Mouse (Mus musculus): ENCODE measurements at regions not wholly inside any gene's neighbourhood (a gene's known extent, or its start where the extent isn't known, plus 50 kb on each side); places are given as distances from the start of the nearest gene placed in this dataset.

- Histone ChIP-seq H3K9ac (no peak overlapping the region), H3K4me3 (no peak overlapping the region), H3K36me3 (no peaks in the 10 kb centered on the region), H3K9me3 (no peaks in the 10 kb centered on the region), H3K27me3 (no peaks in the 10 kb centered on the region), H3K4me2 (no peak overlapping the region), H3K4me1 (replicated peaks) (no peaks in the 10 kb centered on the region), H3K27ac (replicated peaks) (no peak overlapping the region)
- WGBS, result 92% methylated on average over 6 of the region's 6 CpGs
- ATAC-seq (ENCODE audit: low read depth), result no peak
Observed at GRCm38 (mm10) chr4:55166266-55166665, 183.6 kb upstream of the Rad23b start.

DNA sequence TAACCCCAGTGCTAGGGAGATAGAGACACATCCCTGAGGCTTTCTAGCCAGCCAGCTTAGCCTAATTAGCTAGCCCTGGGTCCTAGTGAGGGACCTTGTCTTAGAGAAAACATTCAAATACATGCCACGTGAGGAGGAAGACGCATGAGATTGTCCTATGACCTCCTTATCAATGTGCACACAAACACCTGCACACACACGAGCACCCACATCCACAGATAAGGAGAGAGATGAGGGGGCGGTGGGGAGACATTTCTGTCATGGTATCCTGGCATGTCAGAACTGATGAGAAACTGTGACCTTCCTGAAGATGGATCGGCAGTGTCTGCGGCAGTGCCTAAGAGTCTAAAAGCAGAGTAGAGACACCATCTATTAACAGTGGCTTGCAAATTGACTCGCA is 180.8 kb upstream of the Rad23b start:
- no peak overlapping the region for H3K9ac ChIP-seq
- WGBS, result 92% methylated on average over 7 of the region's 7 CpGs
- no peak overlapping the region for H3K4me3 ChIP-seq
- H3K27ac ChIP-seq (replicated peaks), result no peak overlapping the region
- no peaks in the 10 kb centered on the region for H3K36me3 ChIP-seq
- no peak overlapping the region for H3K4me2 ChIP-seq
- ATAC-seq (ENCODE audit: low read depth), result no peak
- H3K27me3 ChIP-seq, result no peaks in the 10 kb centered on the region
- no peaks in the 10 kb centered on the region for H3K4me1 ChIP-seq (replicated peaks)
- no peaks in the 10 kb centered on the region for H3K9me3 ChIP-seq

- no peaks in the 10 kb centered on the region for H3K27me3 ChIP-seq
- no peak overlapping the region for H3K27ac ChIP-seq (replicated peaks)
- no peak overlapping the region for H3K9ac ChIP-seq
- no peak overlapping the region for H3K4me3 ChIP-seq
- H3K9me3 ChIP-seq, result no peaks in the 10 kb centered on the region
- no peaks in the 10 kb centered on the region for H3K4me1 ChIP-seq (replicated peaks)
- ATAC-seq (ENCODE audit: low read depth), result no peak
- H3K4me2 ChIP-seq, result no peak overlapping the region
- 91% methylated on average over 6 of the region's 6 CpGs for WGBS
- no peaks in the 10 kb centered on the region for H3K36me3 ChIP-seq
Observed at GRCm38 (mm10) chr4:55172334-55172891, 177.4 kb upstream of the Rad23b start.

DNA sequence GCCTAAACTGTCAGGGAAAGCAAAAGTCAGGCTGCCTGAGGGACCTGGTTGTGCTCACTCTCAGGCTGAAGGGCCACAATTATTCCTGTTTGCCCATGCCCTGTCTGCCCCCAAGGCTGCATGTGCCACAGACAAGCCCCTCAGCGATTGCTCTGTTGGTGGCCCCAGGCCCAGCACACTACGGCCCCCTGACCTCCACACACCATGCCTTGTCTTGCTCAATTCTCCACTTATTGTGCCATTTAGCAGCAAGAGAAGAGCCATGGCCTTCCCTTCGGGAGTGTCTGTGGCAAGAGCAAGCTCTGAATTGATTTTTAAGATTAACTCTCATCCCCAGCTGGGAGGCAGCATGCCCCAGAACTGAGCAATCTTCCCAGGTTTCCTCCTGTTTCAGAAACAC is 173.8 kb upstream of the Rad23b start:
- H3K27me3 ChIP-seq, result no peaks in the 10 kb centered on the region
- no peaks in the 10 kb centered on the region for H3K36me3 ChIP-seq
- 68% methylated on average over 3 of the region's 3 CpGs for WGBS
- no peak overlapping the region for H3K27ac ChIP-seq (replicated peaks)
- peaks cover 3% of the 10 kb centered on the region; the same call in 1 of the 2 replicates for H3K4me1 ChIP-seq (replicated peaks)
- ATAC-seq (ENCODE audit: low read depth), result no peak
- H3K4me3 ChIP-seq, result no peak overlapping the region
- no peaks in the 10 kb centered on the region for H3K9me3 ChIP-seq
- H3K4me2 ChIP-seq, result no peak overlapping the region
- no peak overlapping the region for H3K9ac ChIP-seq

- H3K9me3 ChIP-seq, result no peaks in the 10 kb centered on the region
- 66% methylated on average over 2 of the region's 2 CpGs for WGBS
- H3K4me1 ChIP-seq (replicated peaks), result peaks cover 3% of the 10 kb centered on the region; the same call in 1 of the 2 replicates
- ATAC-seq (ENCODE audit: low read depth), result no peak
- no peaks in the 10 kb centered on the region for H3K27me3 ChIP-seq
- H3K27ac ChIP-seq (replicated peaks), result no peak overlapping the region
- no peak overlapping the region for H3K9ac ChIP-seq
- H3K36me3 ChIP-seq, result no peaks in the 10 kb centered on the region
- H3K4me2 ChIP-seq, result no peak overlapping the region
- no peak overlapping the region for H3K4me3 ChIP-seq
Observed at GRCm38 (mm10) chr4:55179456-55179855, 170.4 kb upstream of the Rad23b start.

DNA sequence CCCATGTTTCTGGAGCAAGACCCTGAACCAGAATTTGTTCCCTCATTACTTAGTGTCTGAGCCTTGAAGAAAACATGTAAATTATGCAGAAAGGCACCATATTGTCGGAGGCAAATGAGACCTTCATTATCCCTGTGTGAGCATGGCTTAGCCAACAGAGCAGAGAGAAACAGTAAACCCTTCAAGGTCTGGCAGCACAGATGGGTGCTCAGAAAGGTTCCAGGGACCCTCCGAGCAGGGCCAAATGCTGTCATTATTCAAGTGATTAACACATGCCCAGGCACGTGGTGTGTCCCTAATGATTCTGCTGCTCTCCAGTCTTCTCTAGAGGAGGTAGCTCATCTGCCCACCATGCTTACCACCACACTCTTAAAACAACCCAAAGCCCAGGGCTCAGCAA is 166.3 kb upstream of the Rad23b start:
- H3K9me3 ChIP-seq, result no peaks in the 10 kb centered on the region
- ATAC-seq (ENCODE audit: low read depth), result no peak
- 65% methylated on average over 3 of the region's 3 CpGs for WGBS

GRCm38 (mm10) chr4:55188716-55189115 is 161.1 kb upstream of the Rad23b start:
- Histone ChIP-seq H3K27ac (replicated peaks) (no peak overlapping the region), H3K4me3 (no peak overlapping the region), H3K9me3 (no peaks in the 10 kb centered on the region), H3K9ac (no peak overlapping the region), H3K27me3 (no peaks in the 10 kb centered on the region), H3K4me1 (replicated peaks) (no peaks in the 10 kb centered on the region), H3K36me3 (no peaks in the 10 kb centered on the region), H3K4me2 (no peak overlapping the region)
- ATAC-seq (ENCODE audit: low read depth), result no peak
- WGBS, result 85% methylated on average over 7 of the region's 7 CpGs

More for the DNA sequence above, 166.3 kb upstream of the Rad23b start:
- no peaks in the 10 kb centered on the region for H3K36me3 ChIP-seq
- H3K27ac ChIP-seq (replicated peaks), result no peak overlapping the region
- no peak overlapping the region for H3K4me2 ChIP-seq
- H3K4me3 ChIP-seq, result no peak overlapping the region
- H3K4me1 ChIP-seq (replicated peaks), result peaks cover 3% of the 10 kb centered on the region; the same call in 1 of the 2 replicates
- H3K27me3 ChIP-seq, result no peaks in the 10 kb centered on the region
- no peak overlapping the region for H3K9ac ChIP-seq

DNA sequence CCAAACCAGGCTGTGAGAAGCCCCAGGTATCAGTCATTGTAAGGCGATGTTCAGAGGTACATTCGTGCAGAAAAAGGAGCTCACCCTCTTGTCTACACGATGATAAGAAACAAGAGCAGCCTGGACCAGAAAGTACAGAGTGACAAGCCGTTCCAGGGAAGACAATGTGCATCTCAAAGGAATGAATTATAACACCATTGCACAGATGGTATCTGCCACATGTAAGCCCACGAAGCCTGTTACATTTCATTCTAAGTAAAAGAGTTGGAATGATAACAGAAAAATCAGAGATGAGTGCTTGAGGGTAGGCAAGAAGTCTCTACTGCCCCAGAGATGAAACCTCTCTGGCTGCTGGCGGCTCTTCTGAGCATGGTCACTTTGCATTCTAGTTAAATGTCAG is 159.3 kb upstream of the Rad23b start:
- Histone ChIP-seq H3K27me3 (no peaks in the 10 kb centered on the region), H3K4me3 (no peak overlapping the region), H3K4me2 (no peak overlapping the region), H3K27ac (replicated peaks) (no peak overlapping the region), H3K9ac (no peak overlapping the region), H3K9me3 (no peaks in the 10 kb centered on the region), H3K36me3 (no peaks in the 10 kb centered on the region), H3K4me1 (replicated peaks) (no peaks in the 10 kb centered on the region)
- ATAC-seq (ENCODE audit: low read depth), result no peak
- WGBS, result 85% methylated on average over 6 of the region's 6 CpGs

DNA sequence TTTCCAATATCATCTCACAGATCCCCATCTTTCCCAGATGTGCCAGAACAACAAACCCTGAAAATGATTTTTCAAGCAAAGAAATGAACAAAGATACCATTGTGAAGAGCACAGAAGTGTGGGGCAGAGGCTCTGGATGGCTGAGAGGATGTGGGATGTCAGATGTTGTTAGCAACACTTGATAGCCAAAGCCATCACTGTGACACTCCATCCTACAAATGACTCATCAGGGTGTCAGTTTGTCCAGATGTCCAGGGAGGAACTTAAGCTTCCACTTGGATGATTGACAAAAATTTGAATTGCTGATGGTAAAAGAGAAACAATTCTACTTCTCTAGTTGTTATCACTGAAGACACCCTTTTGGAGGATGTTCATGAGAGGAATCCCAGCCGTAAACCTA is 155.8 kb upstream of the Rad23b start:
- Histone ChIP-seq H3K4me2 (no peak overlapping the region), H3K36me3 (no peaks in the 10 kb centered on the region), H3K27me3 (no peaks in the 10 kb centered on the region), H3K9me3 (no peaks in the 10 kb centered on the region), H3K4me3 (no peak overlapping the region), H3K9ac (no peak overlapping the region), H3K27ac (replicated peaks) (no peak overlapping the region), H3K4me1 (replicated peaks) (no peaks in the 10 kb centered on the region)
- WGBS, result 94% methylated on average over 1 of the region's 1 CpGs
- ATAC-seq (ENCODE audit: low read depth), result no peak

DNA sequence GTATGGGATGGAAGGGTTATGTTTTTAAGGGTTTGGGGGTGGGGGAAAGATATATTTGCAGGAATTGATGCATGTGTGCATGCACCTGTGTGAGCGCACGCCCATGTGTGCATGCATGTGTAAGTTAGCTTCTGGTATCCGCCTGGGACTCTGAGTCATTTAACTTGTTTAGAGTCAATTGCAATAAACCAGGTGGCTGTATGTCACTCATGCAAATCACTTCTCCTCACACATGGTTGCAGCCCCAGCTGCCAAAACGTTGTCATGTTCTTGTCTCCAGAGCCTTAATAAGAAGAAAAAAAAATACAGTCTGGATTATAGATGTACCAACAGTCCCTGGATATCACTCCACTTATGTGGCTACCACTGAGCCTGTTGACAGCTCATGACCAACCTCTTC is 155.3 kb upstream of the Rad23b start:
- Histone ChIP-seq H3K4me2 (no peak overlapping the region), H3K36me3 (no peaks in the 10 kb centered on the region), H3K27ac (replicated peaks) (no peak overlapping the region), H3K9ac (no peak overlapping the region), H3K4me1 (replicated peaks) (no peaks in the 10 kb centered on the region), H3K4me3 (no peak overlapping the region), H3K27me3 (no peaks in the 10 kb centered on the region), H3K9me3 (no peaks in the 10 kb centered on the region)
- no peak for ATAC-seq (ENCODE audit: low read depth)
- 82% methylated on average over 4 of the region's 4 CpGs for WGBS

GRCm38 (mm10) chr4:55203731-55204710 is 145.8 kb upstream of the Rad23b start:
- Histone ChIP-seq H3K4me1 (replicated peaks) (peaks cover 14% of the 10 kb centered on the region), H3K9me3 (no peaks in the 10 kb centered on the region), H3K4me3 (no peak overlapping the region), H3K4me2 (no peak overlapping the region), H3K27ac (replicated peaks) (no peak overlapping the region), H3K27me3 (no peaks in the 10 kb centered on the region), H3K9ac (no peak overlapping the region), H3K36me3 (no peaks in the 10 kb centered on the region)
- ATAC-seq (ENCODE audit: low read depth), result no peak
- WGBS, result 53% methylated on average over 20 of the region's 20 CpGs

DNA sequence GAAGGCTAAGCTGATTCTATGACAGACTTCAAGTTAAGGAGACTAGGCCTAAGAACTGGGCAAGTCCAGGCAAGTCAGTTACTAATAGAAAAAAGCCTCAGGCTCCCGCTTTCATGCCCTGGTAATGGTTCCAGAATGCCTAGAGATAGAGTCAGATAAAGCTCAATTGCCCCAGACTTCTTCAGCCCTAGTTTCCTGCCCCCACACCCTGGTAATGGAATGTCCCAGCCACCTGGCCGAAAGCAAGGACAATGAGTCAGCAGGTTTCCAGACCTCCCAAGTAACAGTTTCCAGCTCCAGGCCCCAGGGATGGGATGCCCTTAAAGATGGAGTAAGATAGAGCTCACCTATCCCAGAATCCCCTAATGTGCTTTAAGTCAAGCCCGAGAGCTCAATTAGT is 143.6 kb upstream of the Rad23b start:
- 89% methylated on average over 3 of the region's 3 CpGs for WGBS
- Histone ChIP-seq H3K36me3 (no peaks in the 10 kb centered on the region), H3K27me3 (no peaks in the 10 kb centered on the region), H3K9me3 (no peaks in the 10 kb centered on the region), H3K4me2 (no peak overlapping the region), H3K9ac (no peak overlapping the region), H3K4me1 (replicated peaks) (peaks cover 19% of the 10 kb centered on the region), H3K27ac (replicated peaks) (no peak overlapping the region), H3K4me3 (no peak overlapping the region)
- ATAC-seq (ENCODE audit: low read depth), result no peak
